ENCODE assay signal across 8 mouse cellular contexts in the genomic region with DNA sequence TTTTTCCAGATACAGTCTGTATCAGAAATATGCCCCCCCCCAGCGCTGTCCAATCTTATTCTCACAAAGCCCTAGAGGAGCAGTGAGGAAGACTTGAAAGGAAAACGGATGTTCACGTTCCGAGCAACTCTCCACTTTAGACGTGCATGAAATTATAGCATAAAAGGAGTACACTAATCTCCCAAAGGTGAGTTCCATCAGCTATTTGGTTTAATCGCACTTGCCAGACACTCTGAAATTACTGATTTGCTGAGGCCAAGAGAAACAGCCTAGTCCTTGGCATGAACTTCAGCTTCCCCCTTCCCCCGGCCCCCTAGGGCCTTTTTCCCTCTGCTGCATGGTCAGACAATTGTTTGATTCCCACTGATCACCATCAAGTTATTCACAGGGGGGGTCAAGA. TPM values are rescaled to one million over a fixed set of nuclear protein-coding genes. Genes with fewer than 3 reads are reported as not detected.
A peak's percentile ranks its signal among the peaks of the same experiment; 100 is the strongest.
DNase-seq lines count a peak whose midpoint lies in the region; ATAC-seq and TF ChIP-seq lines count a peak whose summit lies in the region.

No protein-coding gene starts in this region.

- peak overlapping the region; percentile 90; the same call in 1 of the 2 replicates for H3K9ac ChIP-seq in lung, postnatal 0 days (replicated peaks; ENCODE audit: low read depth)
- H3K9ac ChIP-seq in limb, embryonic 14.5 days (ENCODE audit: low read depth, low read length, severe bottlenecking), result peak overlapping the region; percentile 93

- no peak for DNase-seq in lung, postnatal 0 days (ENCODE audit: low spot score)
- DNase-seq in lung, postnatal 4 days, result no peak
- DNase-seq in limb, embryonic 14.5 days (ENCODE audit: low spot score), result no peak
- DNase-seq in retina, postnatal 1 day, result peak; percentile 19
- no peak for DNase-seq in MN1 (ENCODE audit: low spot score)
- no peak for DNase-seq in urinary bladder, postnatal 25 days (ENCODE audit: low spot score)
- no peak for DNase-seq in layer of hippocampus, postnatal 10 days (ENCODE audit: low spot score in 2 of 2)

- WGBS in lung, postnatal 0 days, result 2% methylated on average over 7 of the region's 7 CpGs
- 3% methylated on average over 7 of the region's 7 CpGs for WGBS in limb, embryonic 14.5 days

- H3K36me3 ChIP-seq in lung, postnatal 0 days (ENCODE audit: insufficient read depth, low read length), result no peaks in the 10 kb centered on the region
- no peaks in the 10 kb centered on the region for H3K36me3 ChIP-seq in limb, embryonic 14.5 days (ENCODE audit: control insufficient read depth, insufficient read depth, low read length)

- no peak overlapping the region for H3K27ac ChIP-seq in lung, postnatal 0 days (ENCODE audit: low read length)
- no peak overlapping the region for H3K27ac ChIP-seq in embryonic fibroblast, embryonic 13.5 days (ENCODE audit: insufficient read depth, low read length)
- H3K27ac ChIP-seq in limb, embryonic 14.5 days (replicated peaks; ENCODE audit: low read depth, low read length), result no peak overlapping the region

- no peak for TF ChIP-seq EP300 in lung, postnatal 0 days (IDR thresholded peaks at IDR 0.05)

- H3K4me3 ChIP-seq in lung, postnatal 0 days (ENCODE audit: low read depth, low read length), result peak overlapping the region; percentile 93
- H3K4me3 ChIP-seq in embryonic fibroblast, embryonic 13.5 days (ENCODE audit: insufficient read depth, low read length), result peak overlapping the region; percentile 91
- peak overlapping the region; percentile 88 for H3K4me3 ChIP-seq in limb, embryonic 14.5 days (replicated peaks; ENCODE audit: low read length)

- no peak for ATAC-seq in lung, postnatal 0 days
- ATAC-seq in limb, embryonic 14.5 days (ENCODE audit: low FRiP score, low read depth), result no peak

- H3K9me3 ChIP-seq in lung, postnatal 0 days (ENCODE audit: low read length), result no peaks in the 10 kb centered on the region
- H3K9me3 ChIP-seq in limb, embryonic 14.5 days (ENCODE audit: control insufficient read depth, low read length), result no peaks in the 10 kb centered on the region

- peaks cover 18% of the 10 kb centered on the region; the same call in 1 of the 2 replicates for H3K4me1 ChIP-seq in lung, postnatal 0 days (ENCODE audit: insufficient read depth, low read depth, low read length)
- H3K4me1 ChIP-seq in embryonic fibroblast, embryonic 13.5 days (ENCODE audit: control insufficient read depth, insufficient read depth, low read length), result peaks cover 10% of the 10 kb centered on the region
- H3K4me1 ChIP-seq in limb, embryonic 14.5 days (ENCODE audit: control insufficient read depth, insufficient read depth, low read length), result peaks cover 23% of the 10 kb centered on the region

- peak overlapping the region; percentile 99 for H3K4me2 ChIP-seq in lung, postnatal 0 days (replicated peaks; ENCODE audit: low read depth, low read length)
- peak overlapping the region; percentile 93 for H3K4me2 ChIP-seq in limb, embryonic 14.5 days (replicated peaks; ENCODE audit: low read depth, low read length, severe bottlenecking)

- no peak for TF ChIP-seq POLR2A in embryonic fibroblast, embryonic 13.5 days (IDR thresholded peaks at IDR 0.05; ENCODE audit: low read depth, low read length)
- TF ChIP-seq POLR2A in limb, embryonic 14.5 days (IDR thresholded peaks at IDR 0.05; ENCODE audit: borderline replicate concordance, extremely low read depth, insufficient read depth, insufficient read length), result no peak

- H3K27me3 ChIP-seq in lung, postnatal 0 days (replicated peaks; ENCODE audit: insufficient read depth, low read length), result no peaks in the 10 kb centered on the region
- no peaks in the 10 kb centered on the region for H3K27me3 ChIP-seq in limb, embryonic 14.5 days (ENCODE audit: control insufficient read depth, insufficient read depth, low read length)

- TF ChIP-seq CTCF in lung, postnatal 0 days (IDR thresholded peaks at IDR 0.05), result no peak
- TF ChIP-seq CTCF in embryonic fibroblast, embryonic 13.5 days (IDR thresholded peaks at IDR 0.05; ENCODE audit: borderline replicate concordance, insufficient read depth, low read length), result no peak

RNA-seq across cellular contexts. Expression of a gene that starts 55.4 kb away (rescaled TPM):
- polyA plus RNA-seq in lung, postnatal 0 days (2015; fragmentation: Nextera tagmentation; extraction: Ambion mirVana), result 16.5 and 17.6 TPM in 2 replicates
- 86.8 and 118 TPM in 2 replicates for polyA plus RNA-seq in embryonic fibroblast, embryonic 13.5 days (2011; ENCODE audit: insufficient read length, low read depth, missing spikeins)
- polyA plus RNA-seq in limb, embryonic 14.5 days (2012; rRNA removed), result 84.7 and 104 TPM in 2 replicates
- polyA plus RNA-seq in limb, embryonic 14.5 days (2014; fragmentation: Nextera tagmentation; extraction: Ambion mirVana), result 47.1 and 51.0 TPM in 2 replicates
- 100 to 1,000 TPM; 153 to 157 TPM for total RNA-seq in layer of hippocampus, postnatal 10 days (2021)

RNA-seq across cellular contexts. Expression of a gene that starts 56.2 kb away (rescaled TPM):
- not detected in 2 replicates for polyA plus RNA-seq in lung, postnatal 0 days (2015; fragmentation: Nextera tagmentation; extraction: Ambion mirVana)
- polyA plus RNA-seq in embryonic fibroblast, embryonic 13.5 days (2011; ENCODE audit: insufficient read length, low read depth, missing spikeins), result not detected in 2 replicates
- polyA plus RNA-seq in limb, embryonic 14.5 days (2012; rRNA removed), result not detected in 2 replicates
- polyA plus RNA-seq in limb, embryonic 14.5 days (2014; fragmentation: Nextera tagmentation; extraction: Ambion mirVana), result 0.33 TPM in 1 of 2 replicates, not detected in the other
- not detected for total RNA-seq in layer of hippocampus, postnatal 10 days (2021)
